Mouse (Mus musculus) lung, embryonic 16.5 days (tissue): ENCODE measurements around the gene Etfrf1. TPM values are rescaled to one million over a fixed set of nuclear protein-coding genes. Genes with fewer than 3 reads are reported as not detected.

Experiments used
- ATAC-seq: fragments of 200-750 bp; cut with Nextera tagmentation; 2 replicates; pipeline ENCODE4 v1.8.0; 2017; ENCODE audit warnings: low read depth, mild to moderate bottlenecking, moderate library complexity
- H3K27ac ChIP-seq: fragments of 300-500 bp; sonication (generic); 2 replicates; pipeline ENCODE4 v1.5.1; 2014; ENCODE audit warnings: mild to moderate bottlenecking, control low read depth, low read length
- H3K27me3 ChIP-seq: fragments of 300-500 bp; sonication (generic); 2 replicates; pipeline ENCODE4 v1.6.1; 2014; ENCODE audit warnings: low read depth, low read length, mixed read lengths; ENCODE audit not compliant: control insufficient read depth, insufficient read depth
- H3K36me3 ChIP-seq: fragments of 300-500 bp; sonication (generic); 2 replicates; pipeline ENCODE4 v1.6.1; 2014; ENCODE audit warnings: low read length; ENCODE audit not compliant: control insufficient read depth, insufficient read depth
- H3K4me1 ChIP-seq: fragments of 300-500 bp; sonication (generic); replicated peaks from 2 replicates; pipeline ENCODE4 v1.6.1; 2014; ENCODE audit warnings: low read length, mixed read lengths; ENCODE audit not compliant: control insufficient read depth, insufficient read depth
- H3K4me2 ChIP-seq: fragments of 300-500 bp; sonication (generic); 2 replicates; pipeline ENCODE4 v1.6.1; 2014; ENCODE audit warnings: low read depth, low read length, control low read depth
- H3K4me3 ChIP-seq: fragments of 300-500 bp; sonication (generic); 2 replicates; pipeline ENCODE4 v1.5.1; 2014; ENCODE audit warnings: mild to moderate bottlenecking, low read length, control low read depth
- H3K9ac ChIP-seq: fragments of 300-500 bp; sonication (generic); 2 replicates; pipeline ENCODE4 v1.6.1; 2014; ENCODE audit warnings: low read length, control low read depth
- H3K9me3 ChIP-seq: fragments of 300-500 bp; sonication (generic); 2 replicates; pipeline ENCODE4 v1.6.1; 2016; ENCODE audit warnings: low read length; ENCODE audit not compliant: control insufficient read depth
- WGBS: fragments of 180-500 bp; shearing (Covaris S2); extraction: QIAGEN DNeasy Blood & Tissue Kit; methylation state at CpG from one replicate; pipeline ENCODE4 v1.1.7; 2014; 5-methylcytosine and 5-hydroxymethylcytosine counted together
- polyA plus RNA-seq: library from polyadenylated mRNA; unstranded; fragments of >200 nt; fragmentation: Nextera tagmentation; extraction: Ambion mirVana; gene quantifications from 2 replicates; pipeline ENCODE4 v1.2.1, GENCODE M21; 2015

The Etfrf1 gene
- polyA plus RNA-seq, 1 experiment from 2014 or later, result 28.1 TPM

GRCm38 (mm10) chr6:145187093-145188088 lies 23.5 kb upstream of the Etfrf1 start:
- Histone ChIP-seq H3K4me2 (peak overlapping the region; percentile 59), H3K4me1 (no peaks in the 10 kb centered on the region), H3K9ac (peak overlapping the region; percentile 46), H3K27ac (no peak overlapping the region), H3K36me3 (no peaks in the 10 kb centered on the region), H3K27me3 (no peaks in the 10 kb centered on the region), H3K4me3 (peak overlapping the region; percentile 41), H3K9me3 (no peaks in the 10 kb centered on the region)
- ATAC-seq, result peak; percentile 38; the same call in 1 of the 2 replicates
- 58% methylated on average over 27 of the region's 27 CpGs for WGBS

- Histone ChIP-seq H3K36me3 (no peaks in the 10 kb centered on the region), H3K4me3 (no peak overlapping the region), H3K4me2 (no peak overlapping the region), H3K27me3 (no peaks in the 10 kb centered on the region), H3K9ac (no peak overlapping the region), H3K9me3 (no peaks in the 10 kb centered on the region), H3K4me1 (no peaks in the 10 kb centered on the region), H3K27ac (no peak overlapping the region)
- 83% methylated on average over 3 of the region's 3 CpGs for WGBS
- no peak for ATAC-seq
Observed at GRCm38 (mm10) chr6:145193038-145193437, 17.9 kb upstream of the Etfrf1 start.

DNA sequence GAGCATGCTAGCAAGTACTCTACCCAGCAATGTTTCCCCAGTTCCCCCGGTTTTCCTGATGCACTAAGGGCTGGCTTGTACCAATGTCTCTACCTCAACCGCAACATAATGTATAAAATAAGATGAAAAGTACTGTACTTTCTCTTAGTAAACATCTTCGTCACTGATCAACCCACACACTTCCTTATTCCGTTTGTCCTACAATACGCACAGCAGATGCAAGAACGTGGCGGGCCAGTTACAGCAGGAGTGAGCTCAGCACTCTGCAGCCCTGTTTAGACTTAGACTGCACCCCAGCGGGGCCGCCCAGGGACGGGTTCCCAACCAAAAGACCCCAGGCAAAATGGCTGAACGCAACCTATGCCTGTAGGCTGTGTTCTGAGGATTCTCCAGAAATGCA lies 17.5 kb upstream of the Etfrf1 start:
- no peak for ATAC-seq

DNA sequence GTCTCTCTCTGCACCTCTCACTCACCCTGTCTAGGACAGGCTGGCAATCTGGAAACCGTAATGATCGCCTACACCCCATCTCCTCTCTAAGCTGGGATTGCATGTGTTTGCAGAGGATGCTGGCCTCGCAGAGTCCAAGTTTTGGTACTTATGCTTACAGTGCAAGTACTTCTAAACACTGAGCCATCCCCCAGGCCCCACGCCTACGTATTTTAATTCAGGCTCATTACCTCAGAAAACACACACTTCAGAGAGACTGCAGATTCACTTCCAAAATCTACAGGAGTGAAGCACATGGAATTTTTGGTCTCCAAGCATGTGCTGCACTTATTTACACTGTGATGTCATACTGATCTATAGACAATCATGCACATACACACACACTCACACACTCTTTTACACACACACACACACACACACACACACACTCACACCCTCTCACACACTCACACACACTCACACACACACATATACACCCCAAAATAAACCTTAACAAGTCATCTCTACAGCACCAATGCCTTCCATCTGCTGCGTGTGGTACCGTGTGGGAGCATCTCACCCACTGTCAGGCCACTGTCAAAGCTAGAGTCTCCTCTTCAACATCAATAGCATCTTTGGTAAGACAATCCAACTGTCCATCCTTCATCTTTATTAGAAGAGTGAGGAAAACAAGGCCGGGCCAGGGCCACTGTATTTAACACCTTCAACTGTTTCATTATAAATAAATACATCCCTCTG lies 12.8 kb upstream of the Etfrf1 start:
- 88% methylated on average over 8 of the region's 8 CpGs for WGBS
- ATAC-seq, result no peak

More for the DNA sequence above, 17.5 kb upstream of the Etfrf1 start:
- no peaks in the 10 kb centered on the region for H3K27me3 ChIP-seq
- no peaks in the 10 kb centered on the region for H3K9me3 ChIP-seq
- H3K4me1 ChIP-seq, result no peaks in the 10 kb centered on the region
- no peak overlapping the region for H3K4me3 ChIP-seq
- H3K9ac ChIP-seq, result no peak overlapping the region
- H3K27ac ChIP-seq, result no peak overlapping the region
- no peak overlapping the region for H3K4me2 ChIP-seq
- no peaks in the 10 kb centered on the region for H3K36me3 ChIP-seq
- 60% methylated on average over 11 of the region's 11 CpGs for WGBS

GRCm38 (mm10) chr6:145202432-145203125 lies 8.4 kb upstream of the Etfrf1 start:
- Histone ChIP-seq H3K4me3 (no peak overlapping the region), H3K36me3 (no peaks in the 10 kb centered on the region), H3K9me3 (no peaks in the 10 kb centered on the region), H3K9ac (no peak overlapping the region), H3K4me1 (peaks cover 5% of the 10 kb centered on the region; the same call in 1 of the 2 replicates), H3K27me3 (no peaks in the 10 kb centered on the region), H3K27ac (peak overlapping the region; percentile 15), H3K4me2 (peak overlapping the region; percentile 15; the same call in 1 of the 2 replicates)
- 68% methylated on average over 13 of the region's 13 CpGs for WGBS
- 0 out of 2 replicates have a peak, but pooled peaks have one; percentile 26 for ATAC-seq

More for the DNA sequence above, 12.8 kb upstream of the Etfrf1 start:
- no peaks in the 10 kb centered on the region for H3K9me3 ChIP-seq
- no peak overlapping the region for H3K4me3 ChIP-seq
- no peak overlapping the region for H3K4me2 ChIP-seq
- peaks cover under 1% of the 10 kb centered on the region; the same call in 1 of the 2 replicates for H3K4me1 ChIP-seq
- H3K9ac ChIP-seq, result no peak overlapping the region
- no peak overlapping the region for H3K27ac ChIP-seq
- H3K36me3 ChIP-seq, result no peaks in the 10 kb centered on the region
- no peaks in the 10 kb centered on the region for H3K27me3 ChIP-seq

DNA sequence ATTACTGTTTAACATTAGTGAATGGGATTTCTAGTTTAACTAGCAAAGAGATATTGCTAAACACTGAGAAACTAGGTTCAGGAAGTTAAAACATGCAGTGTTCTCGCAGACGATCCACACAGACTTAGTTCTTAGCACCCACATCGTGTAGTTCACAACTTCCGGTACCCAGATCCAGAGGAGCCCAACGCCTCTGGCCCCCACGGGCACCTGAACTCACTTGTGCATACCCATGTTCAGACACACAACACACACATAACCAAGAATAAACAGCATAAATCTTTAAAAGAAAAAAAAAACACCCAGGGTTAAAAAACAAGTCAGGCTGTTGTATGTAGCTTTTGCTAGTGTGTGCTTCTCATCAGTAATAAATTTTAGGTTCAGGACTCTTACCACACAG lies 6.5 kb upstream of the Etfrf1 start:
- H3K4me3 ChIP-seq, result no peak overlapping the region
- H3K27ac ChIP-seq, result no peak overlapping the region
- 77% methylated on average over 6 of the region's 6 CpGs for WGBS
- no peak for ATAC-seq
- no peaks in the 10 kb centered on the region for H3K36me3 ChIP-seq
- H3K9me3 ChIP-seq, result no peaks in the 10 kb centered on the region
- no peaks in the 10 kb centered on the region for H3K27me3 ChIP-seq
- no peak overlapping the region for H3K4me2 ChIP-seq
- H3K9ac ChIP-seq, result no peak overlapping the region
- peaks cover 5% of the 10 kb centered on the region; the same call in 1 of the 2 replicates for H3K4me1 ChIP-seq

DNA sequence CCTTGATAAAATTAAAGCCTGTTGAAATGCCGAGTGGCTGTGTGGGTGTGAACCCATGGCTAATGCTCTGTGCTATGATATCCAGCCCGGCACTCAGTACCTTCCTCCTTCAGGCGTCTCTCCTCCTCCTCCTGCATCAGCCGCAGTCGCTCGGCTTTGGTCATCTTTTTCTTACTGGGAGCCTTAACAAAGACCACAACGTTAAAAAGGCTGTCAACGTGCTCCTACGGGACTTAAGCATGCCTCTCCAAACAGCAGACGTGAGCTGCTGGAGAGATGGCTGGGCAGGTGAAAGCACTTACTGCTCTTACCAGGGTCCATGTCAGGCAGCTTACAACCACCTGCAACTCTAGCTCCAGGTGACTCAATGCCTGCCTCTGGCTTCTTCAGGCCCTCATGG lies 5.8 kb upstream of the Etfrf1 start:
- H3K27ac ChIP-seq, result no peak overlapping the region
- no peaks in the 10 kb centered on the region for H3K9me3 ChIP-seq
- H3K9ac ChIP-seq, result no peak overlapping the region
- WGBS, result 50% methylated on average over 10 of the region's 10 CpGs
- peaks cover 7% of the 10 kb centered on the region for H3K4me1 ChIP-seq
- H3K27me3 ChIP-seq, result no peaks in the 10 kb centered on the region
- no peak overlapping the region for H3K4me3 ChIP-seq
- H3K36me3 ChIP-seq, result no peaks in the 10 kb centered on the region
- ATAC-seq, result no peak
- no peak overlapping the region for H3K4me2 ChIP-seq

- no peak for ATAC-seq
- Histone ChIP-seq H3K27me3 (no peaks in the 10 kb centered on the region), H3K4me3 (peak overlapping the region; percentile 59), H3K9ac (peak overlapping the region; percentile 52), H3K27ac (no peak overlapping the region), H3K9me3 (no peaks in the 10 kb centered on the region), H3K4me2 (peak overlapping the region; percentile 80), H3K36me3 (no peaks in the 10 kb centered on the region), H3K4me1 (peaks cover 10% of the 10 kb centered on the region)
- 28% methylated on average over 8 of the region's 8 CpGs for WGBS
Observed at GRCm38 (mm10) chr6:145210056-145210680, 766 bp upstream of the Etfrf1 start.
